Mouse (Mus musculus) left cerebral cortex, postnatal 25 days (tissue): Measurements from ENCODE around the gene Cdc20b. TPM values are rescaled to one million over a fixed set of nuclear protein-coding genes. Genes with fewer than 3 reads are reported as not detected.
"Not testable (repeated sequence)": the region's sequence is repeated elsewhere in the genome, so short reads cannot be mapped to it uniquely, and the experiment has no call there.

ENCODE experiments used
- DNase-seq, 2 experiments: peaks; one replicate each; pipeline ENCODE4 v3.0.0; 2022; ENCODE audit warnings: low spot score in 2 of 2, mixed read lengths in 1 of 2
- intact Hi-C: fragments of 180-260 bp; cut with DNase I; formaldehyde crosslinking; loops from one replicate; pipeline ENCODE4 v1.15.1; 2025
- total RNA-seq, 2 experiments: library from RNA; stranded (reverse); gene quantifications; 2 replicates each; pipeline ENCODE4 v1.2.3; 2021

Cdc20b gene
- total RNA-seq, result not detected

DNA sequence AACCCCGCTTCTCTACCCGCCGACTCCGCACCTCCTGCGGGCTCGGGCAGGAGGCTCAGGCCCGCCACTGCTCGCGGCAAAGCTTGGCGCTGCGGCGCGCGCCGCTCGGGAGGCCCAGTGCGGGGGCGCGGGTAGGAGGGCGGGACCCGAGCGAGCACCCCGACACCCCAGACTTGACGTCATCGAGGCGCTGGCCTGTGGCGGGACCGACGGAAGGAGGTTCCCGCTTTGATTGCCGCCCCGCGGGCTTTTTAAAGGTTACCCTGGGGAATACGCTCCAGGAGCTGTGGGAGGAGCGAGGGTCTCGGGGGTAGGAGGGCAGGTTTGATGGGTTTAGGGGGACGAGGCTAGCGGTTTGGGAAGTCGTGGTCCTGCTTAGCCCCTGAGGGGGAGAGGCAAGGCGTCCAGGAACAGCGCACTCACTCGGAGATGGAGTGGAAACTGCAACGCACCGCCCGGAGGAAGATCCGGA, at the start of gene Cdc20b:
Cdc20b (plus strand) TSS at position 162 of the 472 bp plus-strand sequence.
- peak; percentile 24 to 39 for DNase-seq
- intact Hi-C loops, result loop anchor here (2.0 to 5.0 kb wide), 4 partner anchors 46 to 363 kb away; partner anchors contain the start of genes Dhx29 and Mtrex

DNA sequence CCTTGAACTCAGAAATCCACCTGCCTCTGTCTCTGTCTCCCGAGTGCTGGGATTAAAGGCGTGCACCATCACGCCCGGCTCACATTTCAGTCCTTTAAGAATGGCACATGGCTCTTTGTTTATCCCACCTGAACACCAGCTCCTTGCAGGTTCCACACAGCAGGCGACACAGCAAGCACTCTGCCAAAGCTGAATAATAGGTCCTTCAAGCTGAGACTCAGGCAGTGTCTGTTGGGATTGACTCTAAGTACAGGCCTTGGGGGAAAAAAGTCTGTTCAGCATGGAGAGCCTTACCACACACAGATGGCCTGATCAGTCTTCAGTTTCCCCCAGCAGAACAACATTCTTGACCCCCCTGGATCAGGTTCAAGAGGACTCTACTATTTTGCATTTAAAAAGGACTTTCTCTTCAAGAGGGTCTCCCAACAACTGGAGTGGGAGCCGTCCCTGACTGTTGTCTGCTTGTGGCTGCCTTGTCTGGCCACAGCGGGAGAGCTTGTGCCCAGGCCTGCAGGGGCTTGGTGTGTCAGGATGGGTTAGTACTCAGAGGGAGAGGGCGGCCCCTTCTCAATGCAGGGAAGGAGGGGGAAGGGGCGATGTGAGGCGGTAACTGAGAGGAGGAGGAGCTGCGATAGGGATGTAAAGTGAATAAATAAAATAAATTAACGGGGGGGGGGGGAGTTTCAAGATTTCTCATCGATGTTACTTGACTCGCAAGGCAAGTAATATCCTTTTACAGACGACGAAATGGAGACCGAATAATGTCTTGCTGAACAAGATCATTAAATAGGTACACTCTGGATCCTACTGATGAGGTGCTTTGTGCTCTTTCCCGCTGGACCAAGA, 49.1 kb upstream of the Cdc20b start:
- DNase-seq, result no peak
- intact Hi-C loops, result loop anchor here (5.0 kb wide), 1 partner anchor 59 kb away; the partner anchor contains the start of genes Dhx29 and Mtrex

DNA sequence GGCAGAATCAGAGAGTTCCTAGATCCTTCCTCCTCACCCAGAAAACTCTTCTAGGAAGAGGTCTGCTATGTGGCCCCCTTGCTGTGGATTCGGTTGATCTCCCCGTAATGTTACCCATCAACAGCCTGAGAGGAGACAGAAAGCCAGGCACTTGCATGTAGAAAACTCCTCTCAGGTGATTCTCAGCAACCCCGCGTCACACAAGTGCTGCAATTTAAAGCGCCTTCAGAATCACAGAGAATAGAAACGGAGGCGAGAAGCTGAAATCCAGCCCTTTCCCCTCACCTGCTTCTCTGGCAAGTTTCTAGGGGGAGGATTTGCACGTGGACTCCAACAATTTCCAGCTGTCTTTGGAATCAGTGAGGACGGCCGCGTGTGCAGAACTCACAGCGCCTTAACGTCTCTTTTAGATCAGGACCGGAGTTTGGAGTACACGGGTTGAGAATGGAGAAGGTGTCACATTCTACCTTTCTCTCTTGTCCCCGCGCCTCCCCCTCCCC, 48.4 kb upstream of the Cdc20b start:
- intact Hi-C loops, result loop anchor here (5.0 kb wide), 1 partner anchor 59 kb away; the partner anchor contains the start of genes Dhx29 and Mtrex
- no peak for DNase-seq

DNA sequence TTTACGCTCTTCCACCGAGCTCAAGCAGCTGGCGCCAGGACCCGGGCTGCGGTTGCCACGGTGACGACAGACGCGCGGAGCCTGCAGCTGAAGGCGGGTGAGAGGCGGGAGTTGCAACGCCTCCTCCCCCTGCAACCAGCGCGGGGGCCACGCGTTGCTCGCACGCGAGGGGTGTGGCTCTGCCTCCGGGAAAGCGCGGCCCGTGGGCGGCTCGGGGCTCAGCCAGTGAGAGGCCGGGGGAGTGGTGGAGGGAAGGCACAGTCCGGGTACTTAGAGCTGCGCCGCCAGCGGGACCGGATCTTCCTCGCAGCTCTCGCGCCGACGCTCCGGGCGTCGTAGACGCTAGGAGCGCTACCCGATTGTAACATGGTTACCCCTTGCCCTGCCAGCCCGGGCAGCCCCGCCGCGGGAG, 47.4 kb upstream of the Cdc20b start, which contains the start of gene Ccno:
Ccno (plus strand) TSS at position 271 of the 412 bp plus-strand sequence.
- intact Hi-C loops, result loop anchor here (5.0 kb wide), 1 partner anchor 60 kb away; the partner anchor contains the start of genes Dhx29 and Mtrex
- peak; percentile 94 to 95 for DNase-seq

DNA sequence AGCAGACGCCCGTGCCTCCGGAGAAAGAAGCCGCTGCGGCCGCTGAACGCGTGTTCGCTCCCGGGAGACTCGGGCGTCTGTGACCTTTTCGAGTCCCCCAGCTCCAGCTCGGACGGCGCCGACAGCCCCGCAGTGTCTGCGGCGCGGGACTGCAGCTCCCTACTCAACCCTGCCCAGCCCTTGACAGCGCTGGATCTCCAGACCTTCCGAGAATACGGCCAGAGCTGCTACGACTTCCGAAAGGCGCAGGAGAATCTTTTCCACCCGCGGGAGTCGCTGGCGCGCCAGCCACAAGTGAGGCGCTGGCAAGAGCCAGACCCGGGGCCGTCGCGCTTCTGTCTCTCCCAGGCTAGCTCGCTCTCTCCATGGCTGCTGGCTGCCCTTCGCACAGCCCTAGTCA, 46.9 kb upstream of the Cdc20b start:
- intact Hi-C loops, result loop anchor here (2.0 to 5.0 kb wide), 2 partner anchors 47 to 61 kb away; partner anchors contain the start of genes Cdc20b, Dhx29 and Mtrex
- DNase-seq, result no peak

DNA sequence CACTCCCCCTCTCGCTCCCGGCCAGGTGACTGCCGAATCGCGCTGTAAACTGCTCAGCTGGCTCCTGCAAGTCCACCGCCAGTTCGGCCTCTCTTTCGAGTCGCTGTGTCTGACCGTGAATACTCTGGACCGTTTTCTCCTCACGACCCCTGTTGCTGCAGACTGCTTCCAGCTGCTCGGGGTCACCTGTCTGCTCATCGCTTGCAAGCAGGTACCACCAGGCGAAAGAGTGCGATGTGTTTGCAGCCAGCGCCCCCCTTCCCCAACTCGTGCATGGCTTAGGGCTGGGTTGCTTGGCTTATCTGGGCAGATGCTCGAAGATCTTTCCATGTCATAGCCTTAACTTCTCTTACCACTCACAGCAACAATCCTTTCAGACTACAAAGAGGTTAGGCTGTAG, 46.0 kb upstream of the Cdc20b start:
- intact Hi-C loops, result loop anchor here (2.0 to 5.0 kb wide), 2 partner anchors 46 to 62 kb away; partner anchors contain the start of genes Cdc20b, Dhx29 and Mtrex
- no peak for DNase-seq

DNA sequence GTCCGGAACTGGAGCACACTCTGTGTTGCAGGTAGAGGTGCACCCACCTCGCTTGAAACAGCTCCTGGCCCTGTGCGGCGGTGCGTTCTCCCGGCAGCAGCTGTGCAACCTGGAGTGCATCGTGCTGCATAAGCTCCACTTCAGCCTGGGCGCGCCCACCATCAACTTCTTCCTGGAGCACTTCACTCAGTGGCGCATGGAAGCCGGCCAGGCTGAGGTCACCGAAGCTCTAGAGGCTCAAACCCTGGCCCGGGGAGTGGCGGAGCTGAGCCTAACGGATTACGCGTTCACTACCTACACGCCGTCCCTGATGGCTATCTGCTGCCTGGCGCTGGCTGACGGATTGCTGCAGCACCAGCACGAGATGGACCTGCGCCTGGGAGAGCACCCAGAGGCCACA, 45.4 kb upstream of the Cdc20b start:
- DNase-seq, result no peak

DNA sequence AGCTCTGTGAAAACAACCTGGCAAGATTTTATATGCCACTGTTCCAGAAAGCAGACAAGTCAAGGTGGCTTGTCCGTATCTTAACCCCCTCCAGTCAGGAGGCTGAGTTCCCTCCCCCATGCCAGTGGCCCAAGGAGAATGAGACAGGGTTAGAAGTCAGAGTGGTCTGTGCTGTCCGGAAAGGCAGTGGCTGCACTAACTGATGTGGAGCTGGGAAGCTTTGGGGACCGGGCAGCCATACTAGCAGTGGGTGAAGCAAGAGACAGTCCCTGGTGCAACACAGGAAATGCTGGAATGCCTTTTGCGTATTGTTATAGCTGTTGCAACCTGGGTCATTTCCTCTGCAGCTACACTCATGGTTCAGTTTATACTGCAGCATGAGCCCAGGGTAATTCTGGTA, 44.6 kb upstream of the Cdc20b start:
- intact Hi-C loops, result no loop called here

More for the DNA sequence above, 45.4 kb upstream of the Cdc20b start:
- intact Hi-C loops, result loop anchor here (2.0 to 5.0 kb wide), 2 partner anchors 45 to 62 kb away; partner anchors contain the start of genes Cdc20b, Dhx29 and Mtrex

DNA sequence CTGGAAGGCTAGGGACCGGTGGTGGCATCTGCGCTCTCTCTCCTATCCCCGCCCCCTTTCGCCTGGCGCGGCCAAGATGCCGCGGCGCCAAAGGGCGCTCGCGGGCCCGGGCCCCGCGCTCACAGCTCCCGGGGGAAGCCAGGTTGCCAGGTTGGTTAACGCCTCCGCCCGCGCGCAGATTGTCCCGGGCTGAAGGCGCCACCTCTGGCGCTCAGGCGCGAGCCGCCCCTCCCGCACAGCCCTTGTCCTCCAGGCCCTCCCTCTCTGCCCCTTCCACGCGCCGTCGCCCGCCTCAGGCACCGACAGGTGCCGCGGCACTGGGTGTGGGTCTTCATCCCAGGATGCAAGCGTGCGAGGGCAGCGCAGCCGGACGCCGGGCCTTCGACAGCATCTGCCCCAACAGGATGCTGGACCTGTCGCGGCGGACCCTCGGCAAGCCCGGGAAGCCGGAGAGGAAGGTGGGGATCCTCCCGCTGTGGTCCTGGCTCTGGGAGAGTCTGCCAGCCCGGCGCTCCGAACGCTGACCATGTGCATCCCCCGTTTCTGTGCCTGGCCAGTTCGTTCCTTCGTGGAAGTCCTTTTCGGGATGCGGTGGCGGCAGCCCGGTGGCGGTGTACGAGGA, 41.3 kb upstream of the Cdc20b start, which contains the start of gene Mcidas:
Mcidas (plus strand) TSS at position 315 of the 622 bp plus-strand sequence.
- DNase-seq, result no peak
- intact Hi-C loops, result no loop called here

More for the DNA sequence above, 44.6 kb upstream of the Cdc20b start:
- no peak for DNase-seq

DNA sequence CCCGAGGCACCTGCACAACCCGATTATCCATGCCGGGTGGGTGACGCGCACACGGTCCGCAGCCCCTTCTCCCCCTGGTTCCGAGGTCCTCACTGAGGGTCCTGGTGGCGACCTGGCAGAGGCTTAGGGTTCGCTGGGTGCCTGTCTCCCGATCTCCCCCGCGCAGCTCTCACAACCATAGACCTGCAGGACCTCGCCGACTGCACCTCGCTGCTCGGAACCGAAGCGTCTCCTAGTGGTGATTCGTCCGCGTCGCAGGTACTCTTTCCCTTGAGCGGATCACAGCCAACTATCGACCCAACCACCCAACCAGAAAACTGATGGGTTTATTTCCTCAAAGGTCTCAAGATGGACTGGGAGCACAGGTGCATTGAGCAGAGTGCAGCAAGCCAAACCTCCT, 40.7 kb upstream of the Cdc20b start:
- peak; percentile 41 to 47 for DNase-seq
- intact Hi-C loops, result no loop called here

DNA sequence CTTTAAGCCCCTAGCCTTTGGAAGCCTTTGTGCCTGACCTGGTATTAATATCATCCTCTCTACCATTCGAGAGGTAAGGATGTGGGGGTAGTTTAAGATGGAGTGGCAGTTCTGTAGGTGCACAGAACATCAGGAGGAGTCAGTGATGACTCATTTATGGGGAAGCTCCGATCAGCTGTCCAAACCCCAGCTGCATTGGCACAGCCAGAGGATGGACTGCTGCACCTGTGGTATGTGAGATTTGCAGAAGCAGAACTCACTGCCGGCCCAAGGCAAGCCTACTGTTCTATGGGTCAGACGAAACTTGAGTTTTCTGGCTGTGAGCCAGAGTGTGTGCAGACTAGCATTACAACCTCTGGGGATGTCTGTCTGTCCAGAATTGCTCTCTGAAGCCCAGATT, 38.5 kb upstream of the Cdc20b start:
- intact Hi-C loops, result no loop called here
- no peak for DNase-seq

DNA sequence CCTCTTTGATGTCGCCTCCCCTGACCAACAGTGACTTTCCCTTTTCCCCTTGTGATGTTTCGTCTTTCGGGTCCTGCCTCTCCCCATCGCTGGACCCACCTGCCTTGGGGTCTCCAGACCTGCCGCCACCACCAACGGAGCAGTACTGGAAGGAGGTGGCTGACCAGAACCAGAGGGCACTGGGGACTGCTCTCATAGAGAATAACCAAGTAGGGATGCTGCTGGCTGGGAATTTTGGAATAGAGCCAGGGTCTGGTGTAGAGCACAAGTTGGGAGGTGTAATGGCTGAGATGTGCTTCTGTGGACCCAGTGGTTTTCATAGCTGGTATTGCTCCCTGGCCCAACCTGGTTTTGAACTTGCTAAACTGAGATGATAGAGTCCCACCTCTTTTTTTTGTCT, 37.5 kb upstream of the Cdc20b start:
- intact Hi-C loops, result no loop called here
- DNase-seq, result no peak

DNA sequence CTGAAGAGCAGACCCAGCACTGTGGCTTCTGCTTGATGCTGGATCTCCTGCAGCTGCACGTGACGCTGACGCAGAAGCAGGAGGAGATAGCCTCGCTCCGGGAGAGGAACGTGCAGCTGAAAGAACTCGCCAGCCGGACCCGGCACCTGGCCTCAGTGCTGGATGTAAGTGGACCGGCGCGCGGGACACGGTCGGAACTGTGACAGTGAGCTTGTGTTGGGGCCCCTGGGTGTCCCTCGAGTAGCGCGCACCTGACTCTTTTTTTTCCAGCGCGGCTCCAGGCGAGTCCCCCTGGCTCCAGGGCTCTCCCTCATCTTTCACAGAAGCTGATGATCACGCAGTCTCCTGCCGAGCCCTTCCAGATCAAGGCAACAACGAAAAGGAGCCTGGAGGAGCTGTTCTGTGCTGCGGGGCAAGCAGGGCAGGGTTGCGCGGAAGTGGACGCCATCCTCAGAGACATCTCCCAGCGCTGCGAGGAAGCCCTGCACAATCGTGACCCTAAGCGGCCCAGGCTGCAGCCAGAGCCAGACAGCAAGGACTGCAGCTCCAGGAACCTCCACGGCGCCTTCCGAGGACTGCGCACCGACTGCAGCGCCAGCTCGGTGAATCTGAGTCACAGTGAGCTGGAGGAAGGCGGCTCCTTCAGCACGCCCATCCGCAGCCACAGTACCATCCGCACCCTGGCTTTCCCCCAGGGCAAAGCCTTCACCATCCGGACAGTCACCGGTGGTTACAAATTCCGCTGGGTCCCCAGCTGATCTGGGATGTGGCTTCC, 36.3 kb upstream of the Cdc20b start:
- intact Hi-C loops, result no loop called here
- DNase-seq, result peak; percentile 59 to 72

DNA sequence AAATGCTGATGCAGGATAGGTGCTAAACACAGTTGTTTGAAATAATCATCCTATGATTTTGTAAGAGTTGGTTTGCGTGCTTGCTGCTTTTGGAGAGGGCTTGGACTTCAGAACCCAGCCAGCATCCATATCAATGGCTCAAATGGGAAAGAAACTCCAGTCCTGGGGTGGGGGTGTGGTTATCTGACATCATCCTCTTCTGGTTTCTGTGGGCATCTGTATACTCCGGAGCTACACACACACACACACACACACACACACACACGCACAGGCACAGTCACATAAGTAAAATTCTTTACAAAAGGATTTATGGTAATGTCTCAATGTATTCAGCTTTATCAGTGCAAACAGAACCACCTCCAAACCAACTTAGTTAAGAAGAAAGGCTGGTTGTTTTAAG, 34.8 kb upstream of the Cdc20b start:
- intact Hi-C loops, result no loop called here
- DNase-seq, result no peak

DNA sequence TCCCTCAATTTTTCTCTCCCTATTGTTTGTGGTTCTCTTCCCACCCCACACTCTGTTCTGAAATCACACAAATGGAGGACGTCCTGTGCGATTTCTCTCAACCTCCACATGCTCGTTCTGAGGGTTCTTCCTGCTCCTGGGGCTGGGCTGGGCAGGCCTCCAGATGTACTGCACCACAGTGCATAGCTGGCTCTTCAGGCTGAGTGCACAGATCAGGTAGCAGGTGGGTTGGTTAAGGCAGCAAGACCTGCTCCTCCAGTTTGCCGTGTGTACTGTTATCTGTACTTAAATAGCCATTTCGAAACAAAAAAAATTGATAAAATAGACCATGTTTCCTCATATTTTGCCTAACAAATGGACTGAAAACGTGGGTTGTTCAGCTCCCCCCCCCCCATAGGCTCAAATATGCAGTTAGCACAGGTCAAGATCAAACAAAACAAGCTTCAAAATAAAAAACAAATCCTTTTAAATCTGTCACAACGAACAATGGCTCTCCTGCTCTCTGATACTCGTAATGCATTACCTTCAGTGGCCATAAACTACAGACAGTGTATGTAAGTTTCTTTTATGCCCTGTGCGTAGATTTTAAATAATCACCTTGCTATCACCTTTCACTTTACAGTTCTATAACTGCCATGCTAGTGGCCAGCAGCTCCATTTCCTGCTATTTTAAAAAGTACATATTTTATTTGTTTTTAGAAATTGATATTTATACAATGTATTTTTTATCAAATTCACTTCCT, 34.2 kb upstream of the Cdc20b start:
- intact Hi-C loops, result no loop called here
- no peak for DNase-seq

DNA sequence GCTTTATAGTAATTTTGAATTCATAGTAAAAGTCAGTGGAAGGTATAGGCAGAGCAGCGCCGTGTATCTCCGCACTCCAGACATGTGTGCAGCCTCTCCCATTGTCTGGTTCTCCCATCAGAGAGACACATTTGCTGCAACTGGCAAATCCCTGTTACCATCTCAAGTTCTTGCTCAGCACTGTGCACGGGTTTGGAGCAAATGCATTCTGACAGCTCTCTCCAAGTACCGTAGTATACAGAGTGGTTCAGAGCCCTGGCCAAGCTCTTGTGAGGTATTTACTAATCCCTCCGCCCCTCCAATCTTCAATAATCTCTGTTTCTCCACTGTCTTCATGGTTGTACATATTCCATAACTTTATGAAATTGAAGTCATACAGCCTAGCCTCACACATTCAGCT, 22.2 kb upstream of the Cdc20b start:
- intact Hi-C loops, result no loop called here
- no peak for DNase-seq

DNA sequence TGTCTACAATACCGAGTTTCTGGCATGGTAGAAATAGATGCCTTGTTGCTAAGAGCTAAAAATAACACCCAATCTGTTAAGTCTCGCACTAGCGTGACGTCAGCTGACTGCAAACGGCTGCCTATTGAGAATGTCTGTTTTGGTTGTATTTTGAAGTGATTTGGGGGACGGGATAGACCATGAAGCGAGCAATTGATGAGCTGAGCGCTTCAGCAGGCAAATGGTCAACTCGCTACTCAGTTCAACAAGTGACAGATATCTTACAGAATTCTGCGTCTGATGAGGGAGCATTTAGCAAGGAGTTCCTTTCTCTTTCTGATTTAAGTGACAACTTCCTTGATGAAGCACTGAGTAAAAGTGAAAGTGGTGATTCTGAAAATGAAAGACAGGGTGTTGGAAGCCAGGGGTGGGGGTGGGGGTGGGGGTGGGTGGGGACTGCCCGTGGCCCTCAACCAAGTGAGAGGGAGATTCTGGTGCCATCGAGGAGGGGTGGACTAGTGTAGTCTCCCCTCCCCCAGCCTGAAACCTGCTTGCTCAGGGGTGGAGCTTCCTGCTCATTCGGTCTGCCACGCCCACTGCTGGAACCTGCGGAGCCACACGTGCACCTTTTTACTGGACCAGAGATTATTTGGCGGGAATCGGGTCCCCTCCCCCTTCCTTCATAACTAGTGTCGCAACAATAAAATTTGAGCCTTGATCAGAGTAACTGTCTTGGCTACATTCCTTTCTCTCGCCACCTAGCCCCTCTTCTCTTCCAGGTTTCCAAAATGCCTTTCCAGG, 21.5 kb upstream of the Cdc20b start:
- DNase-seq, intact Hi-C loops: not testable (repeated sequence)

DNA sequence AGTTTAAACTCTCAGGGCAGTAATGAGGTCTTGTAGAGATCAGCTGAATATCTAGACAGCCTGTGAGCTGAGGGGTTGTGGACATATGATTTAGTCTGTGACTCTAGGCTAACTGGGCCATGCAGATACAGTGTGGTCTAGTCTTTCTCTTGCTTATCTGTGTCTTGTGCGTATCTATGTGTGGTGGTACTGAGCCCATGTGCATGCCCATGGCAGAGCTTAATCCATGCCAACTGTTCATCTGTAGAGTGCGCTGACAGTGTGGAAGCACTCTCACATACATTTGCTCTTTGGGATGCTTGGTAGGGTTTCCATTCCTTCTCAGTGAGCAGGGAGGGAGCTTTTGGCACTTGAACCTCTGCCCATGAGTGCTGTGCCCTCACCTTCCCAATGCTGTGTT, 13.4 kb upstream of the Cdc20b start:
- intact Hi-C loops, result no loop called here

More for the DNA sequence above, 13.4 kb upstream of the Cdc20b start:
- no peak for DNase-seq
